Mouse (Mus musculus) bone marrow macrophage, adult 2 months (primary cell): ENCODE results near the gene Cep104. TPM values are rescaled to one million over a fixed set of nuclear protein-coding genes. Genes with fewer than 3 reads are reported as not detected.

ENCODE experiments used
- H3K27ac ChIP-seq: 2 replicates; pipeline ENCODE4 v1.5.1; 2012; ENCODE audit warnings: low read depth, low read length; ENCODE audit not compliant: insufficient read depth
- H3K4me1 ChIP-seq: 2 replicates; pipeline ENCODE4 v1.6.1; 2012; ENCODE audit warnings: low read length; ENCODE audit not compliant: control insufficient read depth, insufficient read depth
- H3K4me3 ChIP-seq: 2 replicates; pipeline ENCODE4 v1.5.1; 2012; ENCODE audit warnings: mild to moderate bottlenecking, low read length, moderate library complexity; ENCODE audit not compliant: insufficient read depth
- CTCF ChIP-seq: IDR thresholded peaks from 2 replicates; pipeline ENCODE4 v1.5.1; 2012; ENCODE audit warnings: low read depth, mild to moderate bottlenecking, low read length, moderate library complexity
- POLR2A ChIP-seq: IDR thresholded peaks from 2 replicates; pipeline ENCODE4 v1.6.1; 2012; ENCODE audit warnings: mild to moderate bottlenecking, low read depth, low read length, borderline replicate concordance
- polyA plus RNA-seq: library from polyadenylated mRNA; stranded (reverse); fragments of >200 nt; gene quantifications from 2 replicates; pipeline ENCODE4 v1.2.4, GENCODE M21; 2012; ENCODE audit not compliant: missing spikeins, insufficient read depth, insufficient read length

Cep104 gene
- polyA plus RNA-seq, 1 experiment = 9.3 TPM

DNA sequence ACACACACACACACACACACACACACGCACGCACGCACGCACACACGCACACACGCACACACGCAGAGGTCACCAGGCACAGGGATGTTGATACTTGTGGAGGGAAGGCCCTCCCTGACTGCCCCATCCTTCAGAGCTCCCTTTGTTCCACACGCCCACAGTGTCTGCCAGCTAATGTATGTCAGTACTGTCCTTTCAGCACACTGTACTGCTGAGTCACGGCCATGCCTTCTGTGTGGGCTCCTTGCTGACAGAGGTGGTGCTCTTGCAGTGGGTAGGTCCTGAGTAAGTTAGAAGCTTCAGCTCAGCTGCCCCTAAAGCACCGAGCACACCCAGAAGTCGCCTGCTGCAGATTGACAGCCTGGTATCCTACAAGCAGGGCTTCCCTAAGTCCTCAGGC lies 5.5 kb downstream of the Cep104 start:
- Histone ChIP-seq H3K27ac (no peak overlapping the region), H3K4me1 (0 out of 2 replicates have a peak, but pooled peaks cover 2% of the 10 kb centered on the region), H3K4me3 (no peak overlapping the region)
- TF ChIP-seq CTCF (no peak), POLR2A (no peak)

DNA sequence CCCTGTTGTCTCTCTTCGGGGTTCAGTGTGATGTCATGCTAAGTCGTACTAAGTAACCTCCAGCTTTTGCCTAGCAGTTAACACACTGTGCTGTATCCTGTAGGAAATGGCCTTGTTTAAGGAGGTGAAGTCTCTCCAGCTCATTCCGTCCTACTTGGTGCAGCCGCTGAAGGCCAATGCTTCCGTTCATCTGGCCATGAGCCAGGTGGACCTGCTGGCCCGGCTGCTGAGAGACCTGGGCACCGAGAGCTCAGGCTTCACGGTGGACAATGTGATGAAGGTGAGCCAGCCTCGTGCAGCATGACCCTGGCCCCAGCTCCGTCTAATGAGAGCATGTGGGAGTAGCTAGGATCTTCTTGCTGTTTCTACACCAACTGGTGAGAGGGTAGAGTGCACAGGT lies 17.7 kb downstream of the Cep104 start:
- TF ChIP-seq CTCF (no peak), POLR2A (no peak)
- no peak overlapping the region for H3K27ac ChIP-seq
- no peak overlapping the region for H3K4me3 ChIP-seq
- H3K4me1 ChIP-seq = peaks cover 2% of the 10 kb centered on the region; the same call in 1 of the 2 replicates

GRCm38 (mm10) chr4:153993505-153993904 lies 18.5 kb downstream of the Cep104 start:
- H3K4me3 ChIP-seq = no peak overlapping the region
- TF ChIP-seq POLR2A (no peak), CTCF (no peak)
- H3K4me1 ChIP-seq = peaks cover 2% of the 10 kb centered on the region; the same call in 1 of the 2 replicates
- H3K27ac ChIP-seq = no peak overlapping the region

DNA sequence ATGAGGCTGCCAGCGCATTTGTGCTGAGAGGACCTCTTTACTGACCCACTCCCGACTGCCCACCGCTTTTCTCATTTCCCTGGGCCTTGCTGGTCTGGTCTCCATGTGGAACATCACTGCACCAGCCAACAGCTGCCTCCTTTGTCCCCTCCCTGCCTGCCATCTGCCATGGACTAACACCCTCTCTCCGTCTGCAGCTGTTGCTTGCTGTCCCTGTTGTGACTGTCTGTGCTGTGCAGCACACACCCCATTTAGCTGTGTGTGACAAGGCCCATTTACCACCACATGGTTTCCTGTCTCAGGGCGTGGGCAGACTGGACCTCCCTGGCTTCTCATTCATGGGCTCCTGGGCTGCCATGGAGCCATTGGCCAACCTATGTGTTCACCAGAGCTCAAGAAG lies 30.5 kb downstream of the Cep104 start:
- TF ChIP-seq POLR2A = no peak
- TF ChIP-seq CTCF = no peak
- Histone ChIP-seq H3K27ac (no peak overlapping the region), H3K4me3 (no peak overlapping the region), H3K4me1 (no peaks in the 10 kb centered on the region)

DNA sequence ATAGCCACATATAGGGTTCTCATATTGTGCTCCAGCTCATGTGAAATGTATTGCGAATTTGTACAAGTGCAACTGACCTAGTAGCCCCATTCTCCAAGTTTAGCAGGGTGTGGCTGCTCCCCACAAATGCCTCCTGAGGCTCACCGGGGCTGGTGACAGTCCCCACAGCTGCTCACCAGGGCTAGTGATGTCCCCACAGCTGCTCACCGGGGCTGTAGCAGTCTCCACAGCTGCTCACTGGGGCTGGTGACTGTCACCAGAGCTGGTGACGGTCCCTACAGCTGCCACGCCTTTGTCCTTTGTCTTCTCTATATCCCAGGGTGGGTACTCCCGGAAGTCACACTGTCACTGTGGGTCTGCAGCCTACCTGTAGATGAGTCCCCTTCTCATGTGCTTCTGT lies 31.3 kb downstream of the Cep104 start:
- Histone ChIP-seq H3K27ac (no peak overlapping the region), H3K4me1 (0 out of 2 replicates have a peak, but pooled peaks cover 2% of the 10 kb centered on the region), H3K4me3 (no peak overlapping the region)
- TF ChIP-seq CTCF (no peak), POLR2A (no peak)

DNA sequence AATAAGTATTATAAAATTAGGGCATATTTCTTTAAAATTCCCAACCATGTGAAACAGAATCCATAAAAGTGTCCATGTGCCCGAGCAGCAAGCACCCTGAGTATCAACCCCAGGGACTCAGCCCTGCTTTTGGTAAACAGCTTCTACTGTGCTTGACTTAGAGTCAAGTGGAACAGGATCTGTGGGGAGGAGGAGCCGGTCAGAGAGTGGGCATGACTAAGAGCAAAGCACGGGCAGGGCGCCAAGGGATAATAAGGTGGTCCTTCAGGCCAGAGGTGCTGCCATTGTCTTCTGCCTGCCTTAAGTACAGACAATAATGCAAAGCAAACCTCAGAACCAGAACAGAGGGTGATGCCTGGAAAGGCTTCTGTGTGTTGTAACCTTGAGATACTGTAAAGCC lies 32.8 kb downstream of the Cep104 start:
- Histone ChIP-seq H3K4me1 (0 out of 2 replicates have a peak, but pooled peaks cover 2% of the 10 kb centered on the region), H3K4me3 (no peak overlapping the region), H3K27ac (no peak overlapping the region)
- TF ChIP-seq CTCF = no peak
- no peak for TF ChIP-seq POLR2A

GRCm38 (mm10) chr4:154010907-154011645 lies 36.1 kb downstream of the Cep104 start:
- H3K27ac ChIP-seq = 0 out of 2 replicates have a peak overlapping the region, but pooled peaks have one; percentile 12

DNA sequence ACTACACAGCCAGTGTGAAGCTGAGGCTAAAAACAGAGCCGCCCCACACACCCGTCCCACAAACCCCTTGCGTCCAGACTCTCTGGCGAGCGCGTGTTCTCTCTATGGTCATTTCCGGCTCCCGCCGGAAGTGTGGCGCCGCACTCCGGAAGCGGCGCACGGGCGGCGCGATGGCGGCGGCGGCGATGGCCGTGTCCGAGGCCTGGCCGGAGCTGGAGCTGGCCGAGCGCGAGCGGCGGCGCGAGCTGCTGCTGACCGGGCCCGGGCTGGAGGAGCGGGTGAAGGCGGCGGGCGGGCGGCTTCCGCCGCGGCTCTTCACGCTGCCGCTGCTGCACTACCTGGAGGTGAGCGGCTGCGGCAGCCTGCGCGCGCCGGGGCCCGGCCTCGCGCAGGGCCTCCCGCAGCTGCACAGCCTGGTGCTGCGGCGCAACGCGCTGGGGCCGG lies 36.7 kb downstream of the Cep104 start, which contains the start of gene Lrrc47:
Gene Lrrc47, plus strand, starts transcription at position 86 of the 444 bp plus-strand sequence.
- peaks cover 8% of the 10 kb centered on the region for H3K4me1 ChIP-seq
- H3K27ac ChIP-seq = peak within 1 kb of the TSS; percentile 17; the same call in 1 of the 2 replicates
- no peak for TF ChIP-seq POLR2A
- no peak for TF ChIP-seq CTCF
- H3K4me3 ChIP-seq = peak within 1 kb of the TSS; percentile 99

More at GRCm38 (mm10) chr4:154010907-154011645, 36.1 kb downstream of the Cep104 start:
- H3K4me3 ChIP-seq = peak overlapping the region; percentile 99
- TF ChIP-seq POLR2A (no peak), CTCF (no peak)
- H3K4me1 ChIP-seq = peaks cover 8% of the 10 kb centered on the region

DNA sequence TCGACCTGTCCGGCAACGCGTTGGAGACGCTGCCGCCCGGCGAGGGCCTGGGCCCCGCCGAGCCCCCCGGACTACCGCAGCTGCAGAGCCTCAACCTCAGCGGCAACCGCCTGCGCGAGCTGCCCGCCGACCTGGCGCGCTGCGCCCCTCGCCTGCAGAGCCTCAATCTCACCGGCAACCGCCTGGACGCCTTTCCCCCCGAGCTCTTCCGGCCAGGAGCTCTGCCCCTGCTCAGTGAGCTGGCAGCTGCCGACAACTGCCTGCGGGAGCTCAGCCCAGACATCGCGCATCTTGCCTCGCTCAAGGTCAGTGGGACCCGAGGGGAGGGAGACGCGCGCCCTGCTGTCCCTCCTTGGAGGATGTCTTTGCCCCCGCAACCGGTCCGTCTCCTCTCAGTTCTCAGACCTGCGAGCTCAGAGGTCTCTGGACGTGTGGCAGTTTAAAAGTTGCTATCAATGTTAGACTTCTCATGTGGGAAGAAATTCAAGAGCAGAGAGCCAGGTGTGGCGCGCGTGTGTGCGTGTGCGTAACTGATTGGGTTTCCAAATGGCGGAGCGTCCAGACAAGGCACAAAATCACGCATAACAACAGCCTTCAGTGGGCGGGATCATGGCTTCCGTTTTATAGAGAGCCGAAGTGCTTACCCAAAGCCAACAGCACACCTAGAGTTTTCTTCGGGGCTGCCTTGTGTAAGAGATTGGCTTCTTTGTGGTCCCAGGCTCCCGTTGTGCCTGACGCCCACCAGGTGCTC lies 37.3 kb downstream of the Cep104 start:
- TF ChIP-seq CTCF = no peak
- no peak for TF ChIP-seq POLR2A
- peak overlapping the region; percentile 17; the same call in 1 of the 2 replicates for H3K27ac ChIP-seq

DNA sequence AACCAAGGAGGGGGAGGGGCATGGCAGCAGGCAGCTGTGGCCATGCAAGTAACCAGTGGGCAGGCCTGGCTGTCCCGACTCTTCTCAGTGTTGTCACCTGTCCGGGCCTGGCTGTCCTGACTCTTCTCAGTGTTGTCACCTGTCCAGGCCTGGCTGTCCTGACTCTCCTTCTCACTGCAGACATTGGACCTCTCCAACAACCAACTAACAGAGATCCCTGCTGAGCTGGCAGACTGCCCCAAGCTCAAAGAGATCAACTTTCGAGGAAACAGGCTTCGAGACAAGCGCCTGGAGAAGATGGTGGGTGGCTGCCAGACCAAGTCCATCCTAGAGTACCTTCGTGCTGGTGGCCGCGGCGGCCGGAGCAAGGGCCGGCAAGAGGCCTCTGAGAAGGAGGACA lies 40.5 kb downstream of the Cep104 start:
- no peak overlapping the region for H3K4me3 ChIP-seq
- TF ChIP-seq POLR2A = no peak
- TF ChIP-seq CTCF = no peak
- H3K27ac ChIP-seq = no peak overlapping the region
- H3K4me1 ChIP-seq = peaks cover 12% of the 10 kb centered on the region

More for the DNA sequence above, 37.3 kb downstream of the Cep104 start:
- Histone ChIP-seq H3K4me3 (peak overlapping the region; percentile 99), H3K4me1 (peaks cover 8% of the 10 kb centered on the region)
